Mouse (Mus musculus) kidney, embryonic 14.5 days (tissue): ENCODE data around the gene Tbc1d32. TPM values are rescaled to one million over a fixed set of nuclear protein-coding genes. Genes with fewer than 3 reads are reported as not detected.

Experiments used
- ATAC-seq: fragments of 200-750 bp; cut with Nextera tagmentation; 2 replicates; pipeline ENCODE4 v1.8.0; 2017; ENCODE audit warnings: moderate number of reproducible peaks, mild to moderate bottlenecking, moderate TSS enrichment, moderate library complexity; ENCODE audit not compliant: low FRiP score, low TSS enrichment
- H3K27ac ChIP-seq: fragments of 300-500 bp; sonication (generic); 2 replicates; pipeline ENCODE4 v1.5.1; 2014; ENCODE audit warnings: low read depth, mild to moderate bottlenecking, low read length, moderate library complexity, mixed read lengths
- H3K27me3 ChIP-seq: fragments of 300-500 bp; sonication (generic); 2 replicates; pipeline ENCODE4 v1.6.1; 2014; ENCODE audit warnings: mild to moderate bottlenecking, low read length; ENCODE audit not compliant: control insufficient read depth, insufficient read depth
- H3K36me3 ChIP-seq: fragments of 300-500 bp; sonication (generic); 2 replicates; pipeline ENCODE4 v1.6.1; 2014; ENCODE audit warnings: low read length, mixed read lengths; ENCODE audit not compliant: control insufficient read depth, insufficient read depth
- H3K4me1 ChIP-seq: fragments of 300-500 bp; sonication (generic); 2 replicates; pipeline ENCODE4 v1.6.1; 2014; ENCODE audit warnings: low read length, mixed read lengths; ENCODE audit not compliant: control insufficient read depth, insufficient read depth
- H3K4me2 ChIP-seq: fragments of 300-500 bp; sonication (generic); replicated peaks from 2 replicates; pipeline ENCODE4 v1.6.1; 2014; ENCODE audit warnings: low read depth, mild to moderate bottlenecking, low read length
- H3K4me3 ChIP-seq: fragments of 300-500 bp; sonication (generic); 2 replicates; pipeline ENCODE4 v1.5.1; 2014; ENCODE audit warnings: mild to moderate bottlenecking, low read length
- H3K9ac ChIP-seq: fragments of 300-500 bp; sonication (generic); 2 replicates; pipeline ENCODE4 v1.6.1; 2014; ENCODE audit warnings: low read depth, mild to moderate bottlenecking, low read length, moderate library complexity
- H3K9me3 ChIP-seq: fragments of 300-500 bp; sonication (generic); 2 replicates; pipeline ENCODE4 v1.6.1; 2016; ENCODE audit warnings: low read length; ENCODE audit not compliant: control insufficient read depth
- WGBS: fragments of 180-500 bp; shearing (Covaris S2); extraction: QIAGEN DNeasy Blood & Tissue Kit; methylation state at CpG from one replicate; pipeline ENCODE4 v1.1.7; 2014; 5-methylcytosine and 5-hydroxymethylcytosine counted together
- polyA plus RNA-seq: library from polyadenylated mRNA; unstranded; fragments of >200 nt; fragmentation: Nextera tagmentation; extraction: Ambion mirVana; gene quantifications from 2 replicates; pipeline ENCODE4 v1.2.1, GENCODE M21; 2014

Gene Tbc1d32
- polyA plus RNA-seq, 1 experiment from 2014 or later: 6.1 TPM

- H3K9ac ChIP-seq: no peak overlapping the region
- H3K9me3 ChIP-seq: no peaks in the 10 kb centered on the region
- H3K27ac ChIP-seq: no peak overlapping the region
- no peak overlapping the region for H3K4me2 ChIP-seq
- no peaks in the 10 kb centered on the region for H3K36me3 ChIP-seq
- H3K4me3 ChIP-seq: no peak overlapping the region
- WGBS: 82% methylated on average over 7 of the region's 7 CpGs
- H3K4me1 ChIP-seq: no peaks in the 10 kb centered on the region
- no peak for ATAC-seq
- H3K27me3 ChIP-seq: no peaks in the 10 kb centered on the region
Measured at GRCm38 (mm10) chr10:55978001-55978400, 250.5 kb downstream of the Tbc1d32 start.

Other genes starting within 250 kb of the Tbc1d32 start
- gene Msl3l2, start 121.8 kb downstream of the Tbc1d32 start, polyA plus RNA-seq: 8.0 and 9.0 TPM in 2 replicates
- gene Gja1, start 148.6 kb upstream of the Tbc1d32 start, polyA plus RNA-seq: 120 and 183 TPM in 2 replicates